Mouse (Mus musculus): ENCODE results near the gene Gramd1b. TPM values are rescaled to one million over a fixed set of nuclear protein-coding genes. Genes with fewer than 3 reads are reported as not detected.

Gene Gramd1b
- total RNA-seq, 2 experiments from 2014 or later: 15.9 to 30.2 TPM

DNA sequence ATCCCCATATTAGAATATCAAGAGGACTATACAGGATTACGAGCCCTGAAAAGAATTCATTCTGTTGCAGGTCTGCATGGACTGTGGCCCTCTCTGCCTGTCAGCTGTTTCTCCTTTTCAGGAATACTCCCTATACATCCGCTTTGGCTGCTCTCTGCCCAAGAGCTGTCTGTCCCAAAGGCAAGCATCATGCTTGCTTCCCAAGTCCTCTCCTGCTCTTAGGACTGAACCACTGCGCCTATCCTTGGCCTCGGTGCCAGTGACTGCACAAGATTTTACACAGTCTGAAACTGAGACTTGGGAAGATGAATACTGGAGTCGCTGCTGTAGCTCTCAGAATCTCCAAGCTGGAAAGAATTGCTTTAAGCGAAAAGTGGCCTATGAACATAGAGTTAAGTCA is 68.8 kb downstream of the Gramd1b start:
- no peak for DNase-seq
- intact Hi-C loops (cut with DNase I; ENCODE audit: low total_unique reads): loop anchor here (5.0 kb wide), 1 partner anchor 35 kb away; no protein-coding TSS in a partner anchor

DNA sequence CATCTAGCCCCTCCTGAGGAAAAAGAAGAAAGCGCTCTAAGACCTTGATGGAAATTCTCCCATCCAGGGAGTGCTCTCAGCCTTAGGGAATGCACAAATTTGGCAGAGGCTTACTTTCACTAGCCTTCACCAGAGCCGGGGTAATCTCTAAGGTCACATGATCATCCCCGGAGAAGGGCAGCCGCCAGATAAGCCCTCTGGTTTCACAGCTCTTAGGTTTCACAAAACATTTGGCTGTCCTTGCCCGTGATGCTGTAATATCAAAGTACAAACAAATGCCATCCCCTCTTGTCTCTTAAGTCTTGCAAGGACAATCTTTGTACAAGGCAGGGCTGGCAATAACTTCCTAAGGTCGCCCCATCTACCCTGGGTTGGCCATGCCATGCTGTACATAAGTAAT is 70.4 kb downstream of the Gramd1b start:
- intact Hi-C loops (cut with DNase I; ENCODE audit: low total_unique reads): loop anchor here (5.0 kb wide), 1 partner anchor 33 kb away; no protein-coding TSS in a partner anchor
- no peak for DNase-seq

DNA sequence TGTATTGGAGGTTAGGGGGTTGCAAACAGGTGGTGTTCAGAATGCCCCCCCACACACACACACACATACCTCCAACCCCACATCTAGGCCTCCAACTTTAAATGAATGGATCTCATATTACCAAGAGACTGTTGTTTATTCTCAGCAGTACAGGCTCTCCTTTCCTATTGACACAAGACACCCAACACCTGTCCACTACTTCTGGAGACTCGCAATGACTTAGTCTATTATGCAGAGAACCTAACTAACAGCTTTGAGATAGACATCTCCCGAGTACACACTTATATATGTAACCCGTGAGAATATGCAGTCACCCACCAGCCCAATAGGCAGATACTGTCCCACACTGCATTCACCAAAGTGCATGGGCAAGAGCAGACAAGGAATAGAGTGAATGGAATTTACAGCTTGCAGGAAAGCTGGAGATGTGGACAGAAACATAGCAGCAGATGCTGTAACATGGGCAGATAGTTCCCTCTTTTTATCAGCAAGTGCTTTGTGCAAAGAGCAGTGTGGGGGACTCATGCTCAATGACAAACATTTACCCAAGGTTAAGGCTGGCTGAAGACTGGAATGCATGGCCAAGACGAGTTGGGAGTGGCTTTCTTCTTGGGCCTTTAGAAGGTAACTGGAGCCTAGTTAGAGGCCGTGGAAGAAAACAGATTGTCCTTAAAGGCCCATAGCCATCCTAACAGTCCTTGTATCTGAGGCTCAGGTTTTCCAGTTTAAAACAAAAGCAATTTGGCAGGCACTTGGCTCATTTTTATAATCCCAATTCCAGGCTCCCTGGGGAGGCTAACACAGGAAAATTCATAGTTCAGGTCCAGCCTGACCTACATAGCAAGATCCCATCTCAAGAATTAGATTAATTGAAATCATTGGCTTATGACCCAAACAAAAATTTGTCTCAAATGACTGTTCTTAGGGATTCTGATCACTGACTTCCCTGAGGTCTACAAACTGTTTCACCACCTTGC is 71.6 kb downstream of the Gramd1b start:
- no peak for DNase-seq
- intact Hi-C loops (cut with DNase I; ENCODE audit: low total_unique reads): loop anchor here (5.0 kb wide), 1 partner anchor 32 kb away; no protein-coding TSS in a partner anchor

DNA sequence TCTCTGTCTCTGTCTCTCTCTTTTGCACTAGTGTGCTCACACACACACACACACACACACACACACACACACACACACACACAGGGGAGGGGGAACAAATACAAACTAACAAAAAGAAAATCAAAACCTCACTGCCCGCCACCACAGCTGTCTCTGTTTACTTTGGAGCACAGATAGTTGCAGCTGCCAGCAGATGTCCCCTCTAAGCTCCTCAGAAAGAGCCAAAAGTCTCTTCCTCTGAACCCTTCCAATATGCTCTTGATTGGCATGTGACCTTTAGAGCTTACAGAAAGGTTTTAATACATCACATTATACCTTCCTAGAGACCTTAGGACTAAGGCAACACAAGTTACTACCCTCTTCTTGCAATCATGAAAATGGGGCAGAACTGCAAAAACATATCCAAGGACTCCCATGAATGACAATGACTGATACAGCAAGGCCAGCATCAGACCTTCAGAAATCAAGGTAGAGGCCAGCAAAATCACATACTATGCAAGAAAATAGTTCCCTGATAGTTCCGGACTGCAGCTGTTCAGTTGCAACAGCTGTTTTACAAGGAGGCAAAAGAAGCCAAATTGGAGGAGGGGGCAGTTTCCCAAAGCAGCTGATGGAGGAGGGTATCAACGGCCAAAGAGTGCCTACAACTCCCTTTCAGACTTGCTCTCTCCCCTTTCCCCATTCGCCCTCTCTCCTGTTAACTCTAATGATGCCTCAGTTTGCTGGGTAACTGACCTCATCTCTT is 72.5 kb downstream of the Gramd1b start:
- DNase-seq: peak; percentile 11
- intact Hi-C loops (cut with DNase I; ENCODE audit: low total_unique reads): no loop called here

DNA sequence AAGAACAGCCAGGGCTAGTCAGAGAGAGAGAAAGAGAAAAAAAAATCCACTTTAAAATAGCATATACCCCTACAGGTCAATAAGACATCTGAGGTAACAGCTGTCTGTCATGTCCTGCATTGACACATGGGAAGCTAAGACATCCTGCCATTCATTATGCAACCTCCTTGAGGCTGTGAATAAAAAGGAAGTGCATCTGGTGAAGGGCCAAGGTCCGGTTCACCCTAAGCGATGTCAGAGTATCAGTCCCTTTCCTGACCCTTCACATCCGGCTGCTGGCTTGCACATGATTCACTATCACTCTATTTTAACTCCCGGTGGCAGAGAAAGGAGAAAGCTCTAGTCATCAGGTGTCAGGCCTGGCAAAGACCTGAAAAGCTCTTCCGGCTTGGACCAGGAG is 73.7 kb downstream of the Gramd1b start:
- DNase-seq: no peak
- intact Hi-C loops (cut with DNase I; ENCODE audit: low total_unique reads): no loop called here

DNA sequence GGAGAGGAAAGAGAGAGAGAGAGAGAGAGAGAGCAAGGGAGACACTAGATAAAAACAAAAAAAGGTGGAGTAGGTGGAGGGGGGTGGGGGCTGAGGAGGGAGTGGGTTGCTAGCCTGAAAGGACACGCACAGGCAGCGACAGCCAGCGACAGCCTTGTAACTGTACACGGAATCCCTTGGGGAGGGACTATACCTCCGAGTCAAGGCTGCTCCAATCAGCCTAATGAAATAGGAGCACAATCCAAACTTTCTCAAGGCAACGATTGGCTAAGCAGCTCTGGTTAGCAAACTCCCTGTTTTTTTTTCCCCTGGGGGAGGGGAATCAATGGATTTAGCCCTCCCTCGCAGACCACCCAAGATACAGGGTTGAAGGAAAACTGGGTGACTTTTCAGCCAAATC is 75.0 kb downstream of the Gramd1b start:
- intact Hi-C loops (cut with DNase I; ENCODE audit: low total_unique reads): no loop called here
- DNase-seq: peak; percentile 15

DNA sequence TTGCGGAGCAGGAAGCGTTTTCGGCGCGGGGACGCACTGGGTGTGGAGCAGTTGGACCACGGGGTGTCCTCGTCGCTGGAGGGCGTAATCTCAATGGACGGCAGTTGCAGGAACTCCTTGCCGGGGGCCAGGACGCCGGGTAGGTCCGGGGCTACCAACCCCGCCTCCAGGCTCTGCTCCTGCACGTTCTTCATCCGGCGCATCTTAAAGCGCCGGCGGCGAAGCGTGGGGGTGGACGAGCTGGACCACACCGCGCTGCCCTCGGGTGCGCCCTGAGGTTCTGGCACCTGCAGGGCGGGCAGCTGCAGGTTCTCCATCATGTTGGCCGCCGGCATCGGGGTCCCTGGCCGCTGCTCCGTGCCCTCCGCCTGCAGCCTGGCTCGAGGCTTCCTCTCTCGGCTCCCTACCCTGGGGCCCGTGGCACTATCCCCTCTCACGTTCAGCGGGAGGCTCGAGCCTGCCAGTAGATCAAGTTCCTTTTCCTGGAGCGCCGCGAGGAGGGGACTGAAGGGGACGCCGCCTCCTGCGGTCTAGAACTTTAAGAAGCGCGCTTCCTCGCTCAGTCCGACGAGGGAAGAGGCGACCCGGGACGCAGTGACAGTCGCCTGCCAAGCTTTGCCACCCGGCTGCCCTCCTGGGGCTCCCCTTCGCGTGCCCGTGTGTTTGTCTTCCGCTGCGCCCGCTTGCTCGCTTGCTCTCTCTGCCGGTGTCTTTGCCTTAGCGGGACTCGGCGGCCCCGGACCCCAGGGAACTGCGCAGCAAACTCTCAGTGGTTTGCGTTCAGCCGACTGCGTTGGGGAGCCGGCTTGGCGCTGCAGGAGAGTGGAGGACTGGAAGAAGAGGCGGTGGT is 75.6 kb downstream of the Gramd1b start:
- DNase-seq: peak; percentile 66
- intact Hi-C loops (cut with DNase I; ENCODE audit: low total_unique reads): no loop called here

DNA sequence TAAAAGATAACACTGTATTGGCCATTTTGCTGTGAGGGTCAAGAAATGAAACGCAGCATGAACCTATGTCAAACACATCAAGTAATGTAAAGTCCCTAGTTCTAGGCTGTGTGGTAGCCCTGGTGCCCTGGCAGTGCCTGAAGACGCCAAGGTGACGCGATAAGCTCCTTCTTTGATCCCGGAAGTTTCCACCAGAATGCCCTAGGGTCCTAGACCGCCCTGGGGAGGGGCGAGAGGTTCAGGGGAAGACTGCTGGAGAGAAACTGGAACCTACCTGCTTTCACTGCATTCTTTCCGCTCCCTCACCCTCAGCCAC is 76.2 kb downstream of the Gramd1b start:
- no peak for DNase-seq
- intact Hi-C loops (cut with DNase I; ENCODE audit: low total_unique reads): no loop called here

DNA sequence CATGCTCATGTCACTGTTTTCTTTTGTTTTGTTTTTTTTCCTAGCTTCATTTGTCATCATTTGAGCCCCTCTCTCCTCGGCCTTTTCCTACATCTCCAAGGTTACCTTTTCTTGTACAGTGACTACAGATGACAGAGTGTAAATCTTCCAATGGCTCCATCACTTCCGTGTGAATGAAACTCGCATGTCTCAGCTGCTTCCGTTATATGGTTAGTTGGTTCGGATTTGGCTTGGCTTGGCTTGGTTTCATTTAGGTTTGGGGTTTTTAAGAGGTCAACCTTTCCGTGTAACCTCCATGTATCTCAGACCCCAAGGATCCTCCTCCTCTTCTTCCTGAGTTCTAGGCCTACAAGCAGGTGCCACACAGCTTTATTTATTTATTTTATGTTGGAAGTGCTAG is 77.3 kb downstream of the Gramd1b start:
- intact Hi-C loops (cut with DNase I; ENCODE audit: low total_unique reads): no loop called here
- no peak for DNase-seq

DNA sequence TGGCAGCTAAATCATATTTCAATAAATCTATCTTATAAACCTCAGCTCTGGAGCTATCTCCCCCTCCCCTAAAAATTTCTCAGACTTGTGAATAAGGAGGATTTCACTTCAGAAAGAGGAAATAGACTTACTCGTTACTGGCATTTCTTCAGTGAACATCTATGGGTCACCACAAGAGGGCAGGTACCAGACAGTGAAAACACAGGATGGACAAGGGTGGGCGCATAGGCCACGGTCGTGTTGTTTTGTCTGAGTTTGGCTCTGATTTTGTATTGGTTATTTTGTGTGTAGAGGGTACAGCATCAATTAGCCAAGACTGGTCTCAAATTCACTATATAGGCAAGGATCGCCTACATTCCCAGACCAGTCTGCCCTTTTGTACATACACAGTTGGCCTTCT is 79.0 kb downstream of the Gramd1b start:
- DNase-seq: no peak
- intact Hi-C loops (cut with DNase I; ENCODE audit: low total_unique reads): no loop called here

DNA sequence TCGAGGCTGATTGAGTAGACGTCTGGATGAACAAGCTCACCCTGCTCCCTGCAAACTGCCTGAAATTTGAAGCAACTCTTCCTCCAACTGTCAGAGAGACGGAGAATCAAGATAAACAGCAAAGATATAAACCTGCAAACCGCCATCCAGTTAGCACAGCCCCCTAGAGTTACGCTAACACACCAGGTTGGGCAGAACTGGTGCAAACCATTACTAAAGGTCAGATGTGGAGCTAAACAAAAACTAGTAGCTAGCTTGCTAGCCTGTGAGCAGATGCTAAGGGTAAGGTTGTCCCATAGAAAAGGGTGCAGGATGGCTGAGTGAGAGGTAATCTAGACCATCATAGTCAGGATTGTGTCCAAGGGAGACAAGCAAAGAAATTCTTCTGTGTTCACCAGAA is 80.4 kb downstream of the Gramd1b start:
- intact Hi-C loops (cut with DNase I; ENCODE audit: low total_unique reads): no loop called here

DNA sequence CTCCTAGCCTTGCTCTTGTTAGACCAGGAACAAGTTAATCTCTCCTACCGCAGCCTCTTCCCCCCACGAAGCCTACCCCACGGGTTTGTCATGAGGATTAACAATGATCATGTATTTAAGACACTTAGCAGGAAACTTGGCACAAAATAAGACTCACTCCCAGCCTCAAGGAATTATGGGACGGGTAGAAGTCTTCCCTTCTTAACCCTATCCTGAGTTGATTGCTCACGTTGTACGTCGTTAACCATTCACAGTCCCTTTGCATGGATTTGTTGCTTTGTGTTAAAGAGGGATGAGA is 80.8 kb downstream of the Gramd1b start:
- no peak for DNase-seq
- intact Hi-C loops (cut with DNase I; ENCODE audit: low total_unique reads): no loop called here

More for the DNA sequence above, 80.4 kb downstream of the Gramd1b start:
- no peak for DNase-seq

DNA sequence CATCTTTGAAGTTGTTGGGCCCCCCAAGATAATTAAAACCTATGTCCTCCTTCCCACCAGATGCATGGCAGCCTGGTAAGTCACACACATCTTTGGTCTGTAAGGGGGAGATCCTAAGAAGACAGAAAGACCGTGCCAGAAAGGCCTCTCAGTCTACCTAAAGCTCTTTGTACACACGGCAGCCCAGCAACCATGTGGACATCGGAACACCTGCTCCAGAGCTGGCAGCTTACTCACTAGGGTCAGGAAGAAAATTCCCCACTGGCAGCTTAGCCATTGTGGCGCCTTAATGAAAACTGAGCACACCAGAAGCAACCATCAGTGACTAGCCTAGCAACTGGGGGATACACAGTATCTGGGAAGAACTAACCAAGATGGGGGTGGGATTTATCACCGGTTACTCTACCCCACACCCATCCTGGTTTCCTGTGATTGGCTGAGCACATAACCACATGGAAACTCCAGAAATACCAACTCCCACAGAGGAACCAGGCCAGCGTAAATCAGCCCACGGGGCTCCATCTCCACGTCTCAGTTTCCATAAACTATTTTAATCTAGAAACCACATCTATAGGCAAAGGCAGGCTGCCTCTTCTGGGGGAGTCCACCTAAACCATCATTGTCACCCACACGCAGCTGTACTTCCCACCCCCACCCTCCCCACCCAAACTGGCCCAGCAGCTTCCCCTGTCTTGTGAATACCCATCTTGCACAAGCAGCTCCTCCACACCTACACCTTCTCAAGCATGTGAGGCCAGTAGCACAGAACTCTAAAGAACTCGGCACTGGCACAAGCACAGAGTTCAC is 81.4 kb downstream of the Gramd1b start:
- DNase-seq: no peak
- intact Hi-C loops (cut with DNase I; ENCODE audit: low total_unique reads): no loop called here

DNA sequence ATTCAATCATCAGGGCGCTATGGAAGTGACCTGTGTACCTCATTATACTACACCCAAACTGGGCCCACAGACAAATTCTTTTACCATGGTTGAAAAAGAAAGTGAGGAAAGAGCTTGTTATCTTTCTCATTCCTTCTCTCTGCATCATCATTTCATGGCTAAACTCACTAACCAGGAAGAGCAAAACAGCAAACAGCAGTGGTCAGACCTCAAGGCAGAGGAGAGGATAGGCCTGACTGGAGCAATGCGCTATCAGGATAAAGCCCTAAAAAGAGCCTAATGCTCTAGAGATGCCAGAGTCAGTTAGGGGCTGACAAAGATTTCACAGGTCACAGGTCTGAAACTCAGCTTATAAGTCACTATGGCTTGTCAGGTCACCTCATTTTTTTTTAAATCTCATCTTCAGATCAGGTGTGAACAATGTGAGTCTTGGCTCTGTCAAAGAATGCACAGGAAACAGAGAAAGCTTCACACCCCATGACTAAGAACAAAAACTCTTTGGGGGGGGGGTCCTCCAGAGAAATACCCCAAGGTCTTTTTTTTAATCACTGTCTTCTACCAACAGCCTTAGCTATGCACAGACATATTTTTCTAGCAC is 82.4 kb downstream of the Gramd1b start:
- intact Hi-C loops (cut with DNase I; ENCODE audit: low total_unique reads): no loop called here
- no peak for DNase-seq

DNA sequence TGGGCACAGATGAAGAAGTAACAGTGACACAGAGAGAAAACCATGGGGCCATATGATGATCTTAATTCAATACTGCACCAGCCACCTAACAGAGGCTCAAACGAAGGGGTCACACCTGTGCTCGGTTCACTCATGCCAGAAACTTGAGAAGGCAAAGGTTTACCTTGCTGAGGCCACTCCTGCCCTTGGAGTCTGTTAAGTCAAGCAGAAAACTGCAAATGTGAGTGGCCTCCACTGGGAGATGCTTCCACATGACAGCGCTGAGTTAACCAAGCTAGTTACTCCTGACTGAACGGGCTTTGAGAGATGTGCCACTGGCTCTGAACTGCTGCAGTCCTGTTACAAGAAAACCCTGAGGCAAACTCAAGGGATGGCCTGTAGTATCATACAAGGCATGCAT is 83.9 kb downstream of the Gramd1b start:
- intact Hi-C loops (cut with DNase I; ENCODE audit: low total_unique reads): no loop called here
- DNase-seq: no peak

DNA sequence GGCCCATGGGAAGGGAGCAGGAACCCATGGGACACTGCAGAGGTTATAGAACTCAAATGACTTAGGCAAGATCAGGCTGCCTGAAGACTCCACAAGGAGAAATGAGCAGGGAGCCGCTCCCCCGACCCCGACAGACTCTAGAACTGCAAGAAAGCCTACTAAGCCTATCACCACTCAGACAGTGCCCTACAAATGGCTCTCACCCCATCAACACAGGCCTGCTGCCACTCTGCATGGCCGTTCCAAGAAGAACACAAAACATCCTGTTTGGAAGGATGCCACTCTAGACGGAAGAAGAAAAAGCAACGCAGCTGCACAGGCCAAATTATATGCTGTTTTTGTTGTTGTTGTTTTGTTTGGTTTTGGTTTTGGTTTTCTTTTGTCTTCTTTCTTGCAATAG is 86.2 kb downstream of the Gramd1b start:
- intact Hi-C loops (cut with DNase I; ENCODE audit: low total_unique reads): no loop called here
- DNase-seq: no peak

DNA sequence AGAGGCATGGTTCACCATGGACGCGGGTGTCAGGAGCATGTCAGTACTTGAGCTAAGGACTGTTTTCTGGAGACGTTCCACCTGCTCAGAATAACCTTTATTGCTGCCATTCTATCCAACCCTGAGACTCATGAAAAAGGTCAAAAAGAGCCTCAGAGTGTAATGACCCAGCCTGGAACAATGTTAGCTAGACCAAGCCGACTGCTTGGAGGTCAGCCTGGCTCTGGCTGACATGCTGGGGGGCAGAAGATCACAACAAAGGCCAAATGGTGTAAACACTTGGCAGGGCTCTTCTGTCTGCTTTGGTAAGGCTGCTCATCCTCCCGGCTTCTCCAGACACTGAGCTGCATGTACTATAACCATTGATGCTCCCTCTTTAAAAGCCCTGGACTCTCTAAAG is 88.4 kb downstream of the Gramd1b start:
- no peak for DNase-seq
- intact Hi-C loops (cut with DNase I; ENCODE audit: low total_unique reads): no loop called here

DNA sequence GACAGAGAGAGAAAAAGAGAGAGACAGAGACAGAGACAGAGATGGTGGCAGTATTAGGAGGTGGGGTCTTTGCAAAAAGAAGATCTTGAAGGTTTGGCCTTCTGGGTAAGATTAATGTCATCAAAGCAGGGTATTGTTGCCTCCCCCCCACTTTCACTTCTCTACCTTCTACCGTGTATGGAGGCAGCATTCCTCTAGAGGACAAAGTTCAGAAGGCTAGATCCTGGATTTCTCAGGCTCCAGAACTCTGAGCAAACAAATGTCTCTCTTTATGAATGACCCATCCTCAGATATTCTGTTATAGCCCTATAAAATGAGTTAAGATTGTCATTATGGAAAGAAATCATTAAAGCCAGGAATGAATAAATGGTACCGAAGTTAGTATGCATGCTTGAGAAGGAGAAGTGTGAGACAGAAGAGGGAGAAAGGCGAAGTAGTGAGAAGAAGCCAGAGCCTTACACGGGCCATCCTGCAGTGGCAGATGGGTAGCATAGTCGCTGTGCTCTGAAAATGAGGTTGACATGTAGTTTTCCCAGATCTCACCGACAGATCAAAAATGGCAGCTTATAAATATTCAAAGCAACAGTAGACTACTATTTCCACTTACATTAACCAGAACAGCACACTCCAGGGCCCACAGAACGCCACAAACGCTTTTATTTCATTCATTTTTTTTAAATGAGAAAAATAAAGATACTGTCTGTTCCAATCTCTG is 91.1 kb downstream of the Gramd1b start:
- intact Hi-C loops (cut with DNase I; ENCODE audit: low total_unique reads): no loop called here
- no peak for DNase-seq

Data from gastrocnemius, postnatal 14 days (tissue).